Mouse (Mus musculus) hindbrain, embryonic 11.5 days (tissue): Measurements from ENCODE around the gene Errfi1. TPM values are rescaled to one million over a fixed set of nuclear protein-coding genes. Genes with fewer than 3 reads are reported as not detected.
A peak's percentile ranks its signal among the peaks of the same experiment; 100 is the strongest.
"Not testable (repeated sequence)": the region's sequence is repeated elsewhere in the genome, so short reads cannot be mapped to it uniquely, and the experiment has no call there.

Experiments used
- ATAC-seq: fragments of 200-750 bp; cut with Nextera tagmentation; 2 replicates; pipeline ENCODE4 v1.8.0; 2017; ENCODE audit warnings: mild to moderate bottlenecking, moderate TSS enrichment, moderate library complexity; ENCODE audit not compliant: low FRiP score
- DNase-seq: peaks from one replicate; pipeline ENCODE4 v3.0.0-alpha.2; 2015; ENCODE audit warnings: low spot score
- H3K27ac ChIP-seq: fragments of 300-500 bp; sonication (generic); 2 replicates; pipeline ENCODE4 v1.5.1; 2014; ENCODE audit warnings: mild to moderate bottlenecking, low read depth, low read length
- H3K27me3 ChIP-seq: fragments of 300-500 bp; sonication (generic); 2 replicates; pipeline ENCODE4 v1.6.1; 2014; ENCODE audit warnings: mild to moderate bottlenecking, low read length, moderate library complexity, mixed read lengths; ENCODE audit not compliant: control insufficient read depth, insufficient read depth
- H3K36me3 ChIP-seq: fragments of 300-500 bp; sonication (generic); 2 replicates; pipeline ENCODE4 v1.6.1; 2014; ENCODE audit warnings: mild to moderate bottlenecking, low read length, moderate library complexity, mixed read lengths; ENCODE audit not compliant: control insufficient read depth, insufficient read depth
- H3K4me1 ChIP-seq: fragments of 300-500 bp; sonication (generic); replicated peaks from 2 replicates; pipeline ENCODE4 v1.6.1; 2014; ENCODE audit warnings: low read length, mixed read lengths; ENCODE audit not compliant: control insufficient read depth, insufficient read depth
- H3K4me2 ChIP-seq: fragments of 300-500 bp; sonication (generic); replicated peaks from 2 replicates; pipeline ENCODE4 v1.6.1; 2014; ENCODE audit warnings: mild to moderate bottlenecking, low read depth, low read length
- H3K4me3 ChIP-seq: fragments of 300-500 bp; sonication (generic); 2 replicates; pipeline ENCODE4 v1.5.1; 2014; ENCODE audit warnings: low read depth, low read length
- H3K9ac ChIP-seq: fragments of 300-500 bp; sonication (generic); 2 replicates; pipeline ENCODE4 v1.6.1; 2014; ENCODE audit warnings: low read depth, low read length
- H3K9me3 ChIP-seq: fragments of 300-500 bp; sonication (generic); 2 replicates; pipeline ENCODE4 v1.6.1; 2016; ENCODE audit warnings: low read length; ENCODE audit not compliant: control insufficient read depth
- WGBS: fragments of 180-500 bp; shearing (Covaris S2); extraction: QIAGEN DNeasy Blood & Tissue Kit; methylation state at CpG from one replicate; pipeline ENCODE4 v1.1.7; 2014; 5-methylcytosine and 5-hydroxymethylcytosine counted together
- polyA plus RNA-seq: library from polyadenylated mRNA; unstranded; fragments of >200 nt; fragmentation: Nextera tagmentation; extraction: Ambion mirVana; gene quantifications from 2 replicates; pipeline ENCODE4 v1.2.1, GENCODE M21; 2014

The Errfi1 gene
- polyA plus RNA-seq, 1 experiment from 2014 or later: 34.0 TPM

- no peaks in the 10 kb centered on the region for H3K36me3 ChIP-seq
- no peak overlapping the region for H3K4me2 ChIP-seq
- 83% methylated on average over 2 of the region's 2 CpGs for WGBS
- no peak overlapping the region for H3K27ac ChIP-seq
- DNase-seq: no peak
- H3K27me3 ChIP-seq: no peaks in the 10 kb centered on the region
- H3K9ac ChIP-seq: no peak overlapping the region
- peaks cover 7% of the 10 kb centered on the region for H3K4me1 ChIP-seq
- no peak for ATAC-seq
- H3K4me3 ChIP-seq: no peak overlapping the region
- H3K9me3 ChIP-seq: no peaks in the 10 kb centered on the region
Observed at GRCm38 (mm10) chr4:150868859-150869258, 15.1 kb downstream of the Errfi1 start.

- Histone ChIP-seq H3K27me3 (no peaks in the 10 kb centered on the region), H3K4me2 (no peak overlapping the region), H3K9me3 (no peaks in the 10 kb centered on the region), H3K27ac (no peak overlapping the region), H3K4me1 (peaks cover 7% of the 10 kb centered on the region), H3K9ac (no peak overlapping the region), H3K36me3 (no peaks in the 10 kb centered on the region), H3K4me3 (no peak overlapping the region)
- DNase-seq (no peak), ATAC-seq (no peak)
- 77% methylated on average over 17 of the region's 17 CpGs for WGBS
Observed at GRCm38 (mm10) chr4:150869276-150870197, 15.8 kb downstream of the Errfi1 start.

GRCm38 (mm10) chr4:150870963-150871391 is 17.3 kb downstream of the Errfi1 start:
- no peak for DNase-seq
- Histone ChIP-seq H3K4me2 (no peak overlapping the region), H3K4me1 (peaks cover 7% of the 10 kb centered on the region), H3K27me3 (no peaks in the 10 kb centered on the region), H3K9me3 (no peaks in the 10 kb centered on the region), H3K9ac (no peak overlapping the region), H3K27ac (no peak overlapping the region), H3K4me3 (no peak overlapping the region), H3K36me3 (no peaks in the 10 kb centered on the region)
- 88% methylated on average over 13 of the region's 13 CpGs for WGBS
- no peak for ATAC-seq

GRCm38 (mm10) chr4:150871392-150872138 is 17.8 kb downstream of the Errfi1 start:
- no peaks in the 10 kb centered on the region for H3K36me3 ChIP-seq
- no peaks in the 10 kb centered on the region for H3K27me3 ChIP-seq
- DNase-seq: peak; percentile 30
- peaks cover 7% of the 10 kb centered on the region for H3K4me1 ChIP-seq
- peak overlapping the region; percentile 14; the same call in 1 of the 2 replicates for H3K27ac ChIP-seq
- WGBS: 33% methylated on average over 10 of the region's 10 CpGs
- no peak overlapping the region for H3K4me3 ChIP-seq
- ATAC-seq: 0 out of 2 replicates have a peak, but pooled peaks have one; percentile 35
- H3K4me2 ChIP-seq: no peak overlapping the region
- H3K9me3 ChIP-seq: no peaks in the 10 kb centered on the region
- no peak overlapping the region for H3K9ac ChIP-seq

GRCm38 (mm10) chr4:150872139-150872651 is 18.5 kb downstream of the Errfi1 start:
- 39% methylated on average over 9 of the region's 9 CpGs for WGBS
- Histone ChIP-seq H3K9me3 (no peaks in the 10 kb centered on the region), H3K27ac (peak overlapping the region; percentile 14; the same call in 1 of the 2 replicates), H3K4me3 (no peak overlapping the region), H3K27me3 (no peaks in the 10 kb centered on the region), H3K4me2 (no peak overlapping the region), H3K4me1 (peaks cover 7% of the 10 kb centered on the region), H3K9ac (no peak overlapping the region), H3K36me3 (no peaks in the 10 kb centered on the region)
- no peak; the same call in 1 of the 2 replicates for ATAC-seq
- no peak for DNase-seq

- Histone ChIP-seq H3K27me3 (no peaks in the 10 kb centered on the region), H3K27ac (0 out of 2 replicates have a peak overlapping the region, but pooled peaks have one; percentile 14), H3K4me3 (no peak overlapping the region), H3K36me3 (no peaks in the 10 kb centered on the region), H3K9me3 (no peaks in the 10 kb centered on the region), H3K9ac (no peak overlapping the region), H3K4me2 (no peak overlapping the region), H3K4me1 (peaks cover 7% of the 10 kb centered on the region)
- ATAC-seq (no peak), DNase-seq (no peak)
- WGBS: 85% methylated on average over 8 of the region's 8 CpGs
Observed at GRCm38 (mm10) chr4:150872681-150873080, 19.0 kb downstream of the Errfi1 start.

- H3K27ac ChIP-seq, H3K4me2 ChIP-seq, H3K4me3 ChIP-seq, DNase-seq, H3K9me3 ChIP-seq, ATAC-seq, H3K36me3 ChIP-seq, H3K27me3 ChIP-seq, H3K4me1 ChIP-seq, H3K9ac ChIP-seq: not testable (repeated sequence)
- 81% methylated on average over 4 of the region's 4 CpGs for WGBS
Observed at GRCm38 (mm10) chr4:150874416-150874815, 20.7 kb downstream of the Errfi1 start.

GRCm38 (mm10) chr4:150875393-150875792 is 21.7 kb downstream of the Errfi1 start:
- H3K36me3 ChIP-seq: no peaks in the 10 kb centered on the region
- no peak overlapping the region for H3K4me3 ChIP-seq
- DNase-seq (no peak), ATAC-seq (no peak)
- H3K4me2 ChIP-seq: no peak overlapping the region
- no peak overlapping the region for H3K27ac ChIP-seq
- WGBS: 89% methylated on average over 10 of the region's 10 CpGs
- peaks cover 7% of the 10 kb centered on the region for H3K4me1 ChIP-seq
- peaks cover 6% of the 10 kb centered on the region; the same call in 1 of the 2 replicates for H3K9me3 ChIP-seq
- no peak overlapping the region for H3K9ac ChIP-seq
- H3K27me3 ChIP-seq: no peaks in the 10 kb centered on the region
